Mouse (Mus musculus): Measurements from ENCODE around the gene Dydc1. TPM values are rescaled to one million over a fixed set of nuclear protein-coding genes. Genes with fewer than 3 reads are reported as not detected.

Gene Dydc1
- polyA plus RNA-seq, 1 experiment from 2014 or later = not detected

DNA sequence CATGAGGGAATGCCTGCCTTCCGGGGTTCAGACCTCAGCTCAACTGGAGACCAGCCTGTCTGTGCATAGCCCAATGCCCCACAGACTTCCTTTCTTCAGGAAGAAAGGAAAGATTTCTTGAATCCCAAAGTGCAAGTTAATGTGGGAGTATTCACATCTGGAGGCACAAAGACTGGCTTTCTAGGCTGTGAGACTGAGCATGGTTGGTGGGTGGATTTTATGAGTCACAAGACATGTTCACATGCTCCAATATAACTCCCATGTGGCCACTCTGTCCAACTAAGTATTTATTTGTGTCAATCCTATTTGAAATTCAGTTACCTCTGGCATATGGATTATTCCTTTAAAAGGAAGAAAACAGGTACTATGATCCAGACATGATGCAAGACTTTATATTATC is 26.0 kb downstream of the Dydc1 start:
- DNase-seq (ENCODE audit: low spot score) = no peak

DNA sequence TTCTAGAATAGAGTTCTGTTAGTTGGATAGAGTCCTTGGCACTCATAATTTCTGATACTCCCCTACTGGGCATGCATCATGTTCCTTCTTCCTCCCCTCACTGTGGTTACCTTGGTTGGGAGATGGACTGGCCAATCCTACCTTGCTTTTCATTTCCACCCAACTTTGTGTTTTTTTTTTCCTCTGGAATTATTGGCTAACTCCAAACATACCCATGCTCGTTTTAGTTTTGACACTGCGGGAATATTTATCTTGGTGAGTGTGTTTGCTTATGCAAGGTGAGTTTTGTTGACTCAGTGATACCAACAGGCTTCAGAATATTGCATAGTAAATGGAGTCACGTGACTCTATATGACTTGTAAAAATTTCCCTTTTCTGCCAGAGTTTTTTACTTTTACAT is 28.0 kb downstream of the Dydc1 start:
- DNase-seq (ENCODE audit: low spot score) = no peak

DNA sequence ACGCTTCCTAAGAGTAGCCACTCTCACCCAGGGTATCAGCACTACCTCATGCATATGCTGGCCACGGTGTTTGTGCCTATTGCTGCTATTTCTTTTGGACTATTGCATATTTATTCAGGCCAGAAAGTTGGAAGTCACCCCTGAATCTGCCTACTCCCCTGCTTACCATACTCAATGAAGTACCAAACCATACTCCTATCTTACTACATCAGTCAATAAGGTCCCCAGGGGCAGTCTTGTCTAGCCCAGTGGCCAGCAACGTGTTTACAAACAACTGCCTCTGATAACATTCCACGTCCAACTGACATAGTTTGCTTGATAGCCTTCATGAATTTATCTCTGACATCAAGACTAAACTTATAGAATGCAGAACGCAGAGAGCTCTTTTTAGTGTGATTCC is 28.5 kb downstream of the Dydc1 start:
- DNase-seq (ENCODE audit: low spot score) = no peak

DNA sequence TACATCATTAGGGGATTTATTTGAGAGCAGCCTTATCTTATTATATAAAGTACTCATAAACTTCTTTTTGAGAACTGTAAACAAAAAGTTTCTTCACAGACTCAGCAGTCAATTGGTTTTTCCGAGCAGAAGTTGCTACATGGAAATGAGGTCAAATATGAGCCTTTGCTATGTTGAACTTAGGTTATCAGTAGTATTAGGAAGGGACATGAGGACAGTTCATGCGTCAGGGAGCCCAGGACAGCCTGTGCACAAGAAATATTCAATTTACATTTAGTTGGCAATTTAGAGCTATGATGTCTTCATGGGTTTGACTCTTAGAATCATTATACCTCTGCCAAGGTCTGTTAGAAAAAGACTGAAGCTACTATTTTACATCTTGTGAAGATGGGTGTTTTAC is 29.6 kb downstream of the Dydc1 start:
- DNase-seq (ENCODE audit: low spot score) = no peak

DNA sequence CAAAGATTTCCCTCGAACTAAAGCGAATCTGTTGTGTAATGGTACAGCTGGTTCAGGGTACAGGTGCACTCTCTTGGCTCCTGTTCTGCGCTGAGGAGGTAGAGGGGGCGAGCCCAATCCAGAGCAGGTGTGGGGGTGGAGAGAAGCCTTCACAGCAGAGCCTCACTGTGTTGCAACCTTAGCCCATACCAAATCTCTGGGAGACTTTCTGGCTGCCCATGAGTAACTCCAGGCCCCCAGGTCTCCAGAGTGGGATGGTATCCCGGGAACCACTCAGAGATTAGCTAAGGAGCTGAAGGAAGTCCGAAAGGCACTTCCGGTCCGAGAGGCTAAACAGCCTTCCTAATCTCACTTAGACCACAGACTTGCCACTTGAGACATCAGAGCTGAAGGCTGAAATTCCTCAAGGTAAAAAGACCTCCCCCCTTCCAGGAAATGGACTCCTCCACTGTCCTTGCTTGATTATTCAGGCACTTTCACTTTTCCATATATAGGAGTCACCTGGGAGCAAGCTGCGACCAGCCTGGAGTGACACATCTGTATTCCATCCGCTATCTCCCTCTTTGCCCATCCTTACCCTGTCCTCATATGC is 32.2 kb downstream of the Dydc1 start, which contains the start of gene Mat1a:
TSS of gene Mat1a (plus strand) at position 183 of the 592 bp plus-strand sequence.
- DNase-seq (ENCODE audit: low spot score) = no peak

DNA sequence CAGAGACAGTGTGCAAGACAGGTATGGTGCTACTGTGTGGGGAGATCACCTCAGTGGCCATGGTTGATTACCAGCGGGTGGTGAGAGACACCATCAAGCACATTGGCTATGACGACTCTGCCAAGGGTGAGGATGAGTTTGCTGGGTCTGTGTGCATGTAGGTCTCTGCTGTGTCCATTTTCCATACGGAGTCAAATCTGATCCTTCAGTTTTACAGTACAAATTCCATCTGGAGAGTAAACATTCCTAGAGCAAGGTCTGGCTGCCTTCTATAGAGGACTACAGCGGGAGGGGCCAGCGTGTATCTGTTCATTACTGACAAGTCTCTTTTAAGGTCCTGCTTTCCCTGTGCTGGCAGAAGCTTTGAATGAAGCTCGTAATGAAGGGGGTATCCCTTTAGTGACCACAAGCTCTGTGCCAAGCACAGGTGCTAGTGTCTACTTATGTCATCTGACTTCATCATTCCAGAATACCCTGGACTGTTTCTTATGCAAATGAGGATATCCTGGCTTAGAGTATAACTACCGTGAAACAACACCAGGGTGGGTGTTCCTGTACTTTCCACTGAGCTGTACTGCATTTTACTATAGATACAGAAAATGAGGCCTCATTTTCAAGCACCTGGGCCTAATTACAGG is 38.4 kb downstream of the Dydc1 start:
- DNase-seq (ENCODE audit: low spot score) = no peak

DNA sequence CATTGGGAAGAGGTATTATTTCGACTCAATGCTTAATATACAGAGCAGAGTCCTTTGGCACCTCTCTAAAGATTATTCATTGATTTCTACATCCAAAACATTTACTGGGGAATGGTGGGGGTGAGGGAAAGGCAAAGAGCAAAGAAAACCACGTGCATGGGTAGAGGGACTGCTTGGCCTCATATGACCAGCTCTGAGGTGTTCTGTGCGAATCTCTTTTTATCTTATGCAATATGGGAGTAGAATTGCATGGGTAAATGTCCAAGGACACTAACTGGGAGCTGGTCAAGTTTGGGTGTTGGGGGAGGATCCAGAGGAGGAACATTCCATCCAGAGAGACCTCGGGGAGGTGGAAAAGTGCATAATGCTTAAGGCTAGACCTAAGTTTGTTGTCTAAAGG is 40.2 kb downstream of the Dydc1 start:
- DNase-seq (ENCODE audit: low spot score) = no peak

DNA sequence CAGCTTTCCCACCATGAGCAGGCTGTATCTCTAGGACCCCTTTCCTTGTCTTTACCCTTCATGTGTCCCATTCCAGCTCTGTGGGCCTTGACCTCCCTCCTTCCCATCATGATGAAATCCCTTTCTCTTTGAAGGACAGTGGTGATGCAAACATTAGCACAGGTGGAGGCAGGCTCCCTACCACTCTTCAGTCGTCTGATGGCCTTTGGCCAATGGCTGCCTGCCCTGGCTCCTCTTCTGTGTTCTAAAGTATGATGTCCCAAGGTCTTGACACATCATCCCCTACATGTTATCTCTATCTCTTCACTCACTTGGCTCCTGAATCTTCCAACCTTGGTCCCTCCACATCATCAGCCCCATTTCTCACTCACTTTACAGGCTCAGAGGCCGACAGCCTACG is 43.6 kb downstream of the Dydc1 start:
- DNase-seq (ENCODE audit: low spot score) = no peak

DNA sequence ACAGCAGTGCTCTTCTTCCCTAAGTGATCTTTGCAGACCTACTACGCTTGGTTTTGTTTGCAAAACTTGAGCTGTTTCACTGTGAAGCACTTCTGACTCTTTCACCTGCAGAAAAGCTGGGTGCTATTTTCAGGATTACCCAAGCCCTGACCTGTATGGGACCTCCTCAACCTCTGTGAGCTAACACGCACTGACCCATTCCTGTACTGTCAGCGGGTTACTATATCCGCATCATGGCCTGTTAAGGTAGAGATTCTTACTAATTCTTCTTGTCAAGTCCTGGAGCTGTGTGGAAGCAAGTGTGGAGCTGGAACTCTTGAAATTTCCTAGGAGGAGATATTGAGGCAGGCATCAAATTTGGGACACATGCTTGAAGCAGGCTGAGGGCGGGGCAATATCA is 52.0 kb downstream of the Dydc1 start:
- no peak for DNase-seq (ENCODE audit: low spot score)

DNA sequence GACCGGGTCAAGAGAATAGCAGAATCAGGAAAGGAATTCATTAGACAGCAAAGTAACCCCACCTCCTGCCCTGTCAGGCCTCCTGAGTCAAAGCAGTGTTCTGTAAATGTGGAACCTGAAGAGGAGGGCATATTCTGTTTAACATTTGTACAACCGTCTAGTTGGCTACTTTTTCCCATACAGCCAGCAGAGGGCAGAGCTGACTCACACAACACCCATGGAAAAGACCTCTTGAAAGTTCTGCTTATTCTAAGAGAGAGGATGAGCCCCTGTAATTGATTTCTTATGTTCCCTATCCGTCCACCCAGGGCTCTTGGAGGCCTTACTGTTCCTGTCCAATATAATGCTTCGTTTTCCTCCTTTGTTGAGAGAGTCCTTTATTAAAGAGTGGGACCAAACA is 55.3 kb downstream of the Dydc1 start:
- no peak for DNase-seq (ENCODE audit: low spot score)

DNA sequence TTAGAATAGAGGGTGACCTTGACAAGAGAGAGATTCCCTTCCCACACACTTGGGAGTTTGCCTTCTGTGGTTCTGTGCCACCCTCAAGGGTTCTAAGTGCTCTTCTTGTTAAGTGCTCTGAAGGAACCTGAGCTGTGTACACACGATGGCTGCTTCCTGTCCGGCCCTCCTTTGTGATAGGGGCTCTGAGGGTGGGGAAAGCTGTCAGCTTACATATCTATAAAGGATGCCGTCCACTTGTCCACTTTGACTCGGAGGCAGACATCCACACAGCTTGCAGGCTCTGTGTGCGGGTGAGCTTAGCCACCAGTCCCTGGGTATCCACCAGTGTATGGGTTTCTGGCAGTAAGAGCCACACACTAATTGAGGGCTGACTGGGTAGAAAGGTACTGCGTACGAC is 58.8 kb downstream of the Dydc1 start, which contains the start of gene Sftpa1:
TSS of gene Sftpa1 (plus strand) at position 243 of the 400 bp plus-strand sequence.
- DNase-seq (ENCODE audit: low spot score) = no peak

DNA sequence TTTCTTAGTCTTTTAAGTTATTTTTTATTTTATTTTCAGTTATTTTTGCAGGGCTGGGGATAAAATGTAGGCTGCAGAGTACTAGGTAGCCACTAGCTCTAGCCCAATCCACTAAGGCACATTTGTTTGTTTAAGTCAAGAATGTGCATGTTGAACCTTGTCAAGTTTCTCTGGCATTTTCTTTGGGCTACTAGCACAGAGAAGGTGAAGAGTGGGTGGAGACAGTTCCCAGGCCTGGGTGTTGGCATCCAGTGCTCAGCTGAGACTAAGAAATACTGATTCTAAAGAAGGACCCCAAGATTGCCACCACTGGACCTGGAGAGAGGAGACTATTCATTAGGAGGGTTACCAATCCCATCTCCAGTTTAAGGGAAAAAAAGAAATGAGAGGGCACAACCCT is 64.3 kb downstream of the Dydc1 start:
- DNase-seq (ENCODE audit: low spot score) = no peak

DNA sequence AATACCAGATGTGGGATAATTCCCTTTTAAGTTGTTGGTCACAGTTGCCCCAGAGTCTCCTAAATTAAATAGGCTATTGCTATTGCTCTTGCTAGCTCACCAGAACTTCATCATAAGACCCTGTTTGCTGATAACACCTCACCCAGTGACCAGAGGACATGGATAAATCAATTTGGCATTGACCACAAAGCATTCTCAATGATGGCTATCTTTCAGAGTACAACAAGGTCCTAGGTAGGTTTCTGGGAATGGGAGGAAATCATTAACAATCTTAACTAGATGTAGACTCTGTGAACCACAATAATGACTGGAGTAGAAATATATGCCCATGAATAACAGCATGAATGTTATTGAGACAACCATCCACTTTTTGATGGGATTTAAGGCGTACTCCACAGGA is 68.0 kb downstream of the Dydc1 start:
- no peak for DNase-seq (ENCODE audit: low spot score)

Other genes with a start within 250 kb of the Dydc1 start
- 21.4 and 22.4 TPM in 2 replicates for gene Sh2d4b, start 179.6 kb upstream of the Dydc1 start, polyA plus RNA-seq (2015; fragmentation: Nextera tagmentation; extraction: Ambion mirVana)
- gene Tspan14, start 106.1 kb upstream of the Dydc1 start, polyA plus RNA-seq (2015; fragmentation: Nextera tagmentation; extraction: Ambion mirVana) = 58.5 and 65.0 TPM in 2 replicates
- 6.6 and 9.3 TPM in 2 replicates for gene Fam213a, start 59.1 kb upstream of the Dydc1 start, polyA plus RNA-seq (2015; fragmentation: Nextera tagmentation; extraction: Ambion mirVana)
- 0.17 and 0.32 TPM in 2 replicates for gene Dydc2, start 3.7 kb upstream of the Dydc1 start, polyA plus RNA-seq (2015; fragmentation: Nextera tagmentation; extraction: Ambion mirVana)
- gene Mat1a, start 32.1 kb downstream of the Dydc1 start, polyA plus RNA-seq (2015; fragmentation: Nextera tagmentation; extraction: Ambion mirVana) = 0.42 and 0.47 TPM in 2 replicates
- gene Sftpa1, start 58.9 kb downstream of the Dydc1 start, polyA plus RNA-seq (2015; fragmentation: Nextera tagmentation; extraction: Ambion mirVana) = 0.65 and 0.95 TPM in 2 replicates
- not detected in 2 replicates for gene Mbl1, start 78.5 kb downstream of the Dydc1 start, polyA plus RNA-seq (2015; fragmentation: Nextera tagmentation; extraction: Ambion mirVana)
- 1.4 TPM in 2 replicates for gene Sftpd, start 112.2 kb downstream of the Dydc1 start, polyA plus RNA-seq (2015; fragmentation: Nextera tagmentation; extraction: Ambion mirVana)
- not detected in 2 replicates for gene Gm2832, start 205.9 kb downstream of the Dydc1 start, polyA plus RNA-seq (2015; fragmentation: Nextera tagmentation; extraction: Ambion mirVana)

Data from thymus, postnatal 0 days (tissue).